Mouse (Mus musculus) C2C12 (cell line): ENCODE results near the gene Nelfb. TPM values are rescaled to one million over a fixed set of nuclear protein-coding genes. Genes with fewer than 3 reads are reported as not detected.

Experiments
- H3K27me3 ChIP-seq: one replicate; pipeline ENCODE4 v1.6.1; 2011; ENCODE audit not compliant: control insufficient read depth, insufficient read depth, insufficient read length
- H3K36me3 ChIP-seq: one replicate; pipeline ENCODE4 v1.6.1; 2011; ENCODE audit not compliant: control insufficient read depth, insufficient read depth
- H3K4me3 ChIP-seq: one replicate; pipeline ENCODE4 v1.5.1; 2011; ENCODE audit warnings: mild to moderate bottlenecking, control low read depth; ENCODE audit not compliant: poor library complexity, insufficient read depth, severe bottlenecking
- H3K79me2 ChIP-seq: one replicate; pipeline ENCODE4 v1.6.1; 2011; ENCODE audit not compliant: control insufficient read depth, insufficient read depth
- H3K79me3 ChIP-seq: one replicate; pipeline ENCODE4 v1.6.1; 2011; ENCODE audit warnings: low read depth, control low read depth
- H3ac ChIP-seq: one replicate; pipeline ENCODE3; 2011; ENCODE audit warnings: low read depth; ENCODE audit not compliant: control insufficient read depth, insufficient read length
- CEBPB ChIP-seq: IDR thresholded peaks from one replicate; pipeline ENCODE4 v1.6.1; 2011; ENCODE audit warnings: low read depth, mild to moderate bottlenecking, control low read depth, moderate library complexity
- CTCF ChIP-seq: IDR thresholded peaks from one replicate; pipeline ENCODE4 v1.5.1; 2011; ENCODE audit not compliant: control insufficient read depth, insufficient read depth, insufficient read length
- FOSL1 ChIP-seq: IDR thresholded peaks from one replicate; pipeline ENCODE4 v1.8.0; 2011; ENCODE audit warnings: mild to moderate bottlenecking, low read length; ENCODE audit not compliant: poor library complexity, insufficient read depth, severe bottlenecking
- MAX ChIP-seq: IDR thresholded peaks from one replicate; pipeline ENCODE4 v1.6.1; 2011; ENCODE audit warnings: mild to moderate bottlenecking, control low read depth
- MYOD1 ChIP-seq: IDR thresholded peaks from one replicate; pipeline ENCODE4 v1.6.1; 2011; ENCODE audit warnings: low read depth; ENCODE audit not compliant: control insufficient read depth, insufficient read length
- MYOG ChIP-seq: IDR thresholded peaks from one replicate; pipeline ENCODE4 v1.6.1; 2011; ENCODE audit not compliant: control insufficient read depth, insufficient read length; ENCODE audit errors: extremely low read depth
- USF1 ChIP-seq: IDR thresholded peaks from one replicate; pipeline ENCODE4 v1.6.1; 2011; ENCODE audit warnings: low read depth, mild to moderate bottlenecking, control low read depth, moderate library complexity
- polyA plus RNA-seq: library from polyadenylated mRNA; unstranded; fragments of >200 nt; fragmentation: generic; extraction: Trizol; gene quantifications from one replicate; pipeline ENCODE4 v1.2.1, GENCODE M21; 2012; ENCODE audit warnings: missing spikeins

Nelfb gene
- polyA plus RNA-seq, 1 experiment = 47.4 TPM

GRCm38 (mm10) chr2:25234551-25235220 lies 23.4 kb upstream of the Nelfb start:
- Histone ChIP-seq H3K4me3 (no peak overlapping the region), H3K27me3 (peaks cover 56% of the 10 kb centered on the region), H3K79me2 (no peaks in the 10 kb centered on the region), H3K79me3 (no peaks in the 10 kb centered on the region), H3K36me3 (no peaks in the 10 kb centered on the region), H3ac (no peak overlapping the region)
- no peak for TF ChIP-seq MYOG
- no peak for TF ChIP-seq MAX
- TF ChIP-seq FOSL1 = no peak
- no peak for TF ChIP-seq USF1
- no peak for TF ChIP-seq MYOD1
- TF ChIP-seq CEBPB = no peak
- TF ChIP-seq CTCF = no peak

- Histone ChIP-seq H3K36me3 (no peaks in the 10 kb centered on the region), H3K27me3 (peaks cover 56% of the 10 kb centered on the region), H3ac (no peak within 1 kb of the TSS), H3K4me3 (no peak within 1 kb of the TSS), H3K79me2 (no peaks in the 10 kb centered on the region), H3K79me3 (no peaks in the 10 kb centered on the region)
- no peak for TF ChIP-seq CTCF
- TF ChIP-seq MAX = no peak
- TF ChIP-seq MYOG = no peak
- TF ChIP-seq CEBPB = no peak
- no peak for TF ChIP-seq USF1
Observed at GRCm38 (mm10) chr2:25234050-25234449, 22.8 kb upstream of the Nelfb start, which contains the start of gene Slc34a3. Gene Slc34a3 (minus strand): TSS chr2:25234364.

DNA sequence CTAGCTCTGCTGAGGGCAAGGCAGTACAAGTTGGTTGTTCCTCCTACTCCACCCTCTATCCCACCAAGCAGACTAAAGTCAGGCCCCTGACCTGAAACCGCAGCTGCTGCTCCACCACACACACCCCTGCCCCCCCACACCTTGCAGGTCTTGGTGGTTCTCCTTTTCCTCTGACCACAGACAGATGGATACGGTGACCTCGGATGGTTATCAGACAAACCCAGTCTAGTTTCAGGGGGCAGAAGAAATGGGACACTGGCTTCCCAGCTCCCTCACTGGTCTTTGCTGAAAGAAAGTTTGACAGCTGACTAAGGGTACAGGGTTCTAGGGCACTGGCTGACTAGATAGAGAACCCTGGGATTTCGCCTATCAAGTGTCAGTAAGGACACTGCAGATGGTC lies 22.1 kb upstream of the Nelfb start:
- Histone ChIP-seq H3K79me3 (no peaks in the 10 kb centered on the region), H3K4me3 (no peak overlapping the region), H3K36me3 (no peaks in the 10 kb centered on the region), H3ac (no peak overlapping the region), H3K79me2 (no peaks in the 10 kb centered on the region), H3K27me3 (peaks cover 53% of the 10 kb centered on the region)
- TF ChIP-seq CTCF = no peak
- TF ChIP-seq MYOD1 = no peak
- TF ChIP-seq USF1 = no peak
- TF ChIP-seq CEBPB = no peak
- no peak for TF ChIP-seq MAX
- no peak for TF ChIP-seq MYOG
- TF ChIP-seq FOSL1 = no peak

GRCm38 (mm10) chr2:25231038-25231437 lies 19.7 kb upstream of the Nelfb start:
- no peak overlapping the region for H3K4me3 ChIP-seq
- H3K27me3 ChIP-seq = peaks cover 50% of the 10 kb centered on the region
- no peak for TF ChIP-seq CEBPB
- TF ChIP-seq MYOG = no peak
- TF ChIP-seq CTCF = no peak
- no peak for TF ChIP-seq FOSL1
- no peak for TF ChIP-seq USF1
- no peak for TF ChIP-seq MYOD1
- TF ChIP-seq MAX = no peak

GRCm38 (mm10) chr2:25230581-25230980 lies 19.3 kb upstream of the Nelfb start:
- Histone ChIP-seq H3ac (no peak overlapping the region), H3K27me3 (peaks cover 46% of the 10 kb centered on the region), H3K79me2 (no peaks in the 10 kb centered on the region), H3K36me3 (no peaks in the 10 kb centered on the region), H3K79me3 (no peaks in the 10 kb centered on the region), H3K4me3 (no peak overlapping the region)
- TF ChIP-seq MYOD1 (no peak), MAX (no peak), CEBPB (no peak), USF1 (no peak), CTCF (no peak), MYOG (no peak), FOSL1 (no peak)

More at GRCm38 (mm10) chr2:25231038-25231437, 19.7 kb upstream of the Nelfb start:
- Histone ChIP-seq H3ac (no peak overlapping the region), H3K79me2 (no peaks in the 10 kb centered on the region), H3K36me3 (no peaks in the 10 kb centered on the region), H3K79me3 (no peaks in the 10 kb centered on the region)

DNA sequence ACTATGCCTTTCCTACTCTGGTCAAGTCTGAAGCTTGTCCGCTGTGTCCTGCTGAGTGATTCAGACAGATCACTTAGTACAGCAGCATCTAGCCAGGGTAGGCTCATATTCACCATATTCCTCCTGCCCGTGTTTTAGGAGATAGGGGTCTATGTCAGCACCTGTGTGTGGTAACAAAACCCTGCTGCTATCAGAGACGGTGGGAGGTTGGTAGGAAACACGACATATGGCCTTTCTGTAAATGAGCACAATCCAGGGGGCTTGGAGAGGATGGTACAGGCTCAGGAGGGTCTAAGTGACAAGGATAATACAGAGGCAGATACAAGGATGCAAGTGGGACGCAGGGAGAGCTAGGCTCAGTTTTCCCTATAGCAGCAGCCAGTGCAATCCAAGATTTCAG lies 18.3 kb upstream of the Nelfb start:
- H3K27me3 ChIP-seq = peaks cover 41% of the 10 kb centered on the region
- no peaks in the 10 kb centered on the region for H3K36me3 ChIP-seq
- H3K79me3 ChIP-seq = no peaks in the 10 kb centered on the region
- no peak overlapping the region for H3ac ChIP-seq
- no peaks in the 10 kb centered on the region for H3K79me2 ChIP-seq
- no peak for TF ChIP-seq CTCF
- no peak for TF ChIP-seq CEBPB
- no peak for TF ChIP-seq USF1
- TF ChIP-seq MAX = no peak
- no peak overlapping the region for H3K4me3 ChIP-seq
